Mouse (Mus musculus) limb, embryonic 10.5 days (tissue): ENCODE measurements around the gene Ssna1. TPM values are rescaled to one million over a fixed set of nuclear protein-coding genes. Genes with fewer than 3 reads are reported as not detected.

Source experiments
- polyA plus RNA-seq: library from polyadenylated mRNA; unstranded; fragments of >200 nt; fragmentation: Nextera tagmentation; extraction: Ambion mirVana; gene quantifications from 2 replicates; pipeline ENCODE4 v1.2.1, GENCODE M21; 2016

Ssna1 gene
- polyA plus RNA-seq, 1 experiment from 2014 or later, result 243 TPM

Other genes starting within 250 kb of the Ssna1 start
- 61.6 and 68.2 TPM in 2 replicates for gene Nsmf, start 218.1 kb downstream of the Ssna1 start, polyA plus RNA-seq
- 0.30 TPM in 1 of 2 replicates, not detected in the other for gene Entpd8, start 192.1 kb downstream of the Ssna1 start, polyA plus RNA-seq
- gene Noxa1, start 177.3 kb downstream of the Ssna1 start, polyA plus RNA-seq, result 0.15 and 0.28 TPM in 2 replicates
- gene Nrarp, start 91.7 kb downstream of the Ssna1 start, polyA plus RNA-seq, result 7.9 and 10.3 TPM in 2 replicates
- gene Tor4a, start 75.6 kb downstream of the Ssna1 start, polyA plus RNA-seq, result 3.2 TPM in 2 replicates
- 129 and 137 TPM in 2 replicates for gene Nelfb, start 60.9 kb downstream of the Ssna1 start, polyA plus RNA-seq
- 0.14 TPM in 1 of 2 replicates, not detected in the other for gene Stpg3, start 57.8 kb downstream of the Ssna1 start, polyA plus RNA-seq
- 1.0 TPM in 1 of 2 replicates, not detected in the other for gene Fam166a, start 53.7 kb downstream of the Ssna1 start, polyA plus RNA-seq
- 597 and 608 TPM in 2 replicates for gene Tubb4b, start 47.7 kb downstream of the Ssna1 start, polyA plus RNA-seq
- gene Slc34a3, start 38.1 kb downstream of the Ssna1 start, polyA plus RNA-seq, result not detected in 2 replicates
- not detected in 2 replicates for gene Rnf224, start 35.7 kb downstream of the Ssna1 start, polyA plus RNA-seq
- gene Rnf208, start 30.2 kb downstream of the Ssna1 start, polyA plus RNA-seq, result 3.8 and 5.7 TPM in 2 replicates
- gene Cysrt1, start 30.0 kb downstream of the Ssna1 start, polyA plus RNA-seq, result 0.25 TPM in 1 of 2 replicates, not detected in the other
- gene AL732309.1, start 25.6 kb downstream of the Ssna1 start, polyA plus RNA-seq, result 6.5 and 7.8 TPM in 2 replicates
- 14.5 and 18.4 TPM in 2 replicates for gene Tmem203, start 17.0 kb downstream of the Ssna1 start, polyA plus RNA-seq
- 8.7 and 9.7 TPM in 2 replicates for gene Tprn, start 9.8 kb downstream of the Ssna1 start, polyA plus RNA-seq
- 138 and 153 TPM in 2 replicates for gene Anapc2, start within 50 bp of the Ssna1 start, polyA plus RNA-seq
- not detected in 2 replicates for gene Tmem210, start 15.7 kb upstream of the Ssna1 start, polyA plus RNA-seq
- not detected in 2 replicates for gene Lrrc26, start 17.5 kb upstream of the Ssna1 start, polyA plus RNA-seq
- 0.30 and 0.46 TPM in 2 replicates for gene Grin1, start 46.7 kb upstream of the Ssna1 start, polyA plus RNA-seq
- 42.6 and 54.6 TPM in 2 replicates for gene Man1b1, start 59.9 kb upstream of the Ssna1 start, polyA plus RNA-seq
- gene Dpp7, start 83.9 kb upstream of the Ssna1 start, polyA plus RNA-seq, result 15.7 and 18.7 TPM in 2 replicates
- 8.1 and 9.0 TPM in 2 replicates for gene Uap1l1, start 93.2 kb upstream of the Ssna1 start, polyA plus RNA-seq
- 88.3 and 88.7 TPM in 2 replicates for gene Sapcd2, start 99.9 kb upstream of the Ssna1 start, polyA plus RNA-seq
- gene Entpd2, start 123.4 kb upstream of the Ssna1 start, polyA plus RNA-seq, result 0.19 TPM in 1 of 2 replicates, not detected in the other
- gene Npdc1, start 126.9 kb upstream of the Ssna1 start, polyA plus RNA-seq, result 5.7 and 8.1 TPM in 2 replicates
- not detected in 2 replicates for gene Fut7, start 150.8 kb upstream of the Ssna1 start, polyA plus RNA-seq
- gene Abca2, start 156.3 kb upstream of the Ssna1 start, polyA plus RNA-seq, result 2.8 and 4.4 TPM in 2 replicates
- gene Clic3, start 184.4 kb upstream of the Ssna1 start, polyA plus RNA-seq, result 0.30 and 1.1 TPM in 2 replicates
- 10.0 and 14.6 TPM in 2 replicates for gene Paxx, start 188.7 kb upstream of the Ssna1 start, polyA plus RNA-seq
- gene Ptgds, start 197.6 kb upstream of the Ssna1 start, polyA plus RNA-seq, result not detected in 2 replicates
- gene Lcn12, start 221.5 kb upstream of the Ssna1 start, polyA plus RNA-seq, result not detected in 2 replicates
- 83.6 and 94.6 TPM in 2 replicates for gene Fbxw5, start 228.3 kb upstream of the Ssna1 start, polyA plus RNA-seq
- 6.1 and 7.0 TPM in 2 replicates for gene C8g, start 229.3 kb upstream of the Ssna1 start, polyA plus RNA-seq